Mouse (Mus musculus) gastrocnemius, adult 18-20 months (tissue): ENCODE data around the gene Glt8d2. TPM values are rescaled to one million over a fixed set of nuclear protein-coding genes. Genes with fewer than 3 reads are reported as not detected.
"Not testable (repeated sequence)": the region's sequence is repeated elsewhere in the genome, so short reads cannot be mapped to it uniquely, and the experiment has no call there.

Experiments used
- DNase-seq: peaks from one replicate; pipeline ENCODE4 v3.0.0; 2021; ENCODE audit warnings: low spot score
- total RNA-seq, 2 experiments: library from RNA; stranded (reverse); gene quantifications; 2 replicates each; pipeline ENCODE4 v1.2.3; 2021

Glt8d2 gene
- total RNA-seq, 2 experiments from 2014 or later: 1.1 to 2.1 TPM

DNA sequence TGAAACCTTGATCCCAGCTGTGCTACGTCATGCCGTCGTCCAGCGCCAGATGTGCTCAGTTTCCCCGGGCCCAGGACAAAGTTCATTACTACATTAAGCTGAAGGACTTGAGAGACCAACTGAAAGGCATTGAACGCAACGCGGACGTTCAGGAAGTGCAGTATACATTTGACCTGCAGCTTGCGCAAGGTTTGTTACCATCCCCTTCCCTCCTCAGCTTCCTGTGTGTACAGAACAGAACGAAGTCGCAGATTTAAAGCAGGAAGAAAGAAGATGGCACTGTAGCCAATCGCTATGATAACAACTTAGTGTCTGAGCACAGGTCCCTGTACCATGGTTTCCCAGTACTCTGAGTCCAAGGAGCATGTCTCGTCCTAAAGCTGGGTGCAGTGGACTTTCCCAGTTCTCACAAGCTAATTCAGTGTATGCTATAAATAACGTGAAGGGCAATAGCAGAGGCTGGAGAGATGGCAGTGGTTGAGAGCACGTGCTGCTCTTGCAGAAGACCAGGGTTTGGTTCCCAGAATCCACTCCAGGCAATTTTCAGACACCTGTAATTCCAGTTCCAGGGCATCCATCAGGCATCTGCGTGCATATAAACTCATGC, 43.1 kb downstream of the Glt8d2 start:
- no peak for DNase-seq

GRCm38 (mm10) chr10:82646083-82646482, 44.4 kb downstream of the Glt8d2 start:
- DNase-seq: no peak

DNA sequence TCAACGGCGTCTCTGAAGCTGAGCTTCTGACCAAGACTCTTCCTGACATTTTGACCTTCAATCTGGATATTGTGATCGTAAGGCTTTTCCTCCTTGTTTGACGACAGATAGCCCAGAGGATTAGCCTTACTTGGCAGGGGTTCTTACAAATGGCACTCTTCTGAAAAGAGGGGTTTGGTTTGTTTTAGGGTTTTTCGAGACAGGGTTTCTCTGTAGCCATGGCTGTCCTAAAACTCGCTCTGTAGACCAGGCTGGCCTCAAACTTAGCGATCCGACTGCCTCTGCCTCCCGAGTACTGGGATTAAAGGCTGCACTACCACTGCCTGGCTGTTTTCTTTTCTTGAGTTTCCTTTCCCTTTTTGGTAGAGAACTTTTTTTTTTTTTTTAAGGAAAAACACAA, 49.0 kb downstream of the Glt8d2 start:
- DNase-seq: no peak

DNA sequence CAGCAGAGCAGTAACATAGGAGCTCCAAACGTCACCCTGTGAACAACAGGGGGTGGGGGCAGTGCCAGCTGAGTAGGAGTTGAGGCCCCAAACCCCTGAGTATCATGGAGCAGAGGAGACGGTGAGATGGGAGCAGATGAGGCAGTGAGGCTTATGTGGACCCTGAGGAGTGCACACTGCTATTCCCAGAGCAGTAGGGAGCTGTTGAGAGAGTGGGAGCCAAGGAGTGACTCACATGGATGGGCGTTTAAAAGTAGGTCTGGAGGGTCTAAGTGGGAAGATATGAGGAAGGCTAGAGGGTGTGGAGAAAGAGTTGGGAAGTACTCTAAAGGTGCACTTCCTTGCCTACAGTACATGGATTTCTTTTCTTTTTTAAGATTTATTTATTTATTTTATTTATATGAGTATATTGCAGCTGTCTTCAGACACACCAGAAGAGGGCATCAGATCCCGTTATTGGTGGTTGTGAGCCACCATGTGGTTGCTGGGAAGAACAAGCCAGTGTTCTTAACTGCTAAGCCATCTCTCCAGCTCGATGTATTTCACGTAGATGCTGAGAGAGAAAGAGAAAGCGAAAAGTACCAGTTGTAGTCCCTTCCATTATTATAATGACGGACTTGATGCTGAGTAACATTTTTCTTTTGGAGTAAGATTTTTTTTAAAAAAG, 51.3 kb downstream of the Glt8d2 start:
- no peak for DNase-seq

- DNase-seq: no peak
Measured at GRCm38 (mm10) chr10:82636321-82636720, 54.1 kb downstream of the Glt8d2 start.

DNA sequence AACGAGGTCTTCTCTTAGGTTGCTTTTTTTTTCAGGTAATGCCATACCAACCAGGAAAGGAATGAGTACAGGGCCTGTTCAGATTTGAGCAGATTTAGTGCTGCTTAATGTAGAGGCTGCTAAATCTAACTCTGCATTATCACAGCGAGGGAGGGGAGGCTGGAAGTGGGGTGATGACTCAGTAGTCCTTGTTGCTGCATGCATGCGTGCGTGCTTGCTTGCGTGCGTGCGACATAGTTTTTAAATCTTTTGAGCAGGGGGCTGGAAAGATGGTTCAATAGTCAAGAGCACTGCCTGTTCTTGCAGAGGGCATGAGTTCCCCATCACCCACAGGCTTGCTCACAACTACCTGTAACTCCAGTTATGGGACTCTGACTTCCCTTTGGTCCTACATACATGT, 56.1 kb downstream of the Glt8d2 start:
- no peak for DNase-seq

DNA sequence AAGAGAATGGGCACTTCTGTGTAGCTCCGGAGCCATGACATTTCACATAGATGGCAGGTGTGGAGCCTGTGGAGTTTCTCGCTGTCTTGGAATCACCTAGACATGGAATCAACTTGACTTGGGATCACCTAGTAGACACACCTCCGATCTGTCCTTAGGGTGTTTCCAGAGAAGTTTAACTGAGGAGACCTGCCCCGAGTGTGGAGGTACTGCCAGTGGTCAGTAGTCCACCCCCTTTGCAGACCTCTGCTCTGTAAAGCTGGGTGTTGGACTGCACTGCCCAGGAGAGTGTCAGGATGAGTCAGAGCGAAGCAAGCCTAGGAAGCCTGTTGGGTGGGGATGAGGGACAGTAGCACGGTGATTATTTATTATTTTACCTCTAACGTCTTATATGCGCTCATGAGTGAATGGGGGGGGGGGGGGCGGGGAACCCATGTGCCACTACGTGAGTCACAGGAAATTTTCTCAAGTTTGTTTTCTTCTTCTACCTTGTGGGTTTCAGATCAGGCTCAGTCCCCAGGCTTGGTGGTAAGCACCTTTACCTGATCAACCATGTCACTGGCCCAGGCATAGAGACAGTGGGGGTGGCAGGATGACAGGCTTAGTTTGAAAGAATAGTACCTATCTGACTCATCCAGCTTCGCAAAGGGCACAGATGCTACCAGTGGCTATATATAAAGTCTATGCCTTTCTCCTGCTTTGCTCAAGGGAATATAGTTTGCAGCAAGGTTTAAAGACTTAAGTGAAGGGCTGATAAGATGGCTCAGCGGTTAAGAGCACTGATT, 57.8 kb downstream of the Glt8d2 start:
- DNase-seq: no peak

- no peak for DNase-seq
Measured at GRCm38 (mm10) chr10:82631133-82631532, 59.3 kb downstream of the Glt8d2 start.

DNA sequence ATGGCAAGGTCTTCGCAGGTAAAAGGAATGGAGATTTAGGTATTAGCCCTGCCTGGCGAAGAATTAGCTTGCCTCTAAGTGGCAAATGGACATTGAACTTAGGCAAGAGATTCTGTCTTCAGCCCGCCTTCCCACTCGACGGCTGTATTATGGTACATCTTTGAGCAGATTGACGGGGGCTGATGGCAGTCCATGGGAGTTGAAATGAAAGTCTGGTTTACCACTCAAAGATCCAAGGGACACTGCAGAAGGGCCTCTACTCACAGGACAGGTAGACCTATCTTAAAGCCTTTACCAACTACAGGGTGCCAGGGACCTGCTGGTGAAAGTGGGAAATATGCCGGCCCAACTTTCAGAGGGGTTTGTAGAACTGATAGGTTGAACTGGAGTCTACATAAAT, 60.0 kb downstream of the Glt8d2 start:
- DNase-seq: no peak

- peak; percentile 89 for DNase-seq
Measured at GRCm38 (mm10) chr10:82629586-82630255, 60.7 kb downstream of the Glt8d2 start, which contains the start of gene Tdg. Tdg (plus strand) TSS chr10:82629828.

- DNase-seq: peak; percentile 10
Measured at GRCm38 (mm10) chr10:82629111-82629585, 61.3 kb downstream of the Glt8d2 start.

DNA sequence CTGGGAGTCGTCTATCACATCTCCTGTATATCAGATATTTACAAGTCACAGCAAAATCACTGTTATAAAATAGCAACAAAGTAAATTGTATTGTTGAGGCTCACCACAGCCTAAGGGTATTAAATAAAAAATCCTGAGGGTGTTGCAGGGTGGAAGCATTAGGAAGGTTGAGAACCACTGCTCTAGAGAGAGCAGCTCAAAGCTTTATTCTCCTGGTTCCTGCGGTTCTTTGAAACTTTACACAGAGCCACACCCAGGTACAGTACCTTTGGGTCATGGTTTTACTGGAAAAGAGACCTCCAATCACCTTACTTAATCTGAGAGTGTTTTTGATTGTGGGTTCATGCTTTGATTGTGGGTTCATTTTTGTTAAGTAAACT, 66.9 kb downstream of the Glt8d2 start:
- not testable (repeated sequence) for DNase-seq

GRCm38 (mm10) chr10:82622671-82623552, 67.5 kb downstream of the Glt8d2 start, which contains the start of gene 1190007I07Rik:
1190007I07Rik (minus strand) TSS chr10:82623228.
- peak; percentile 87 for DNase-seq

GRCm38 (mm10) chr10:82622235-82622634, 68.2 kb downstream of the Glt8d2 start:
- no peak for DNase-seq

Other genes with a start within 250 kb of the Glt8d2 start
- not detected for gene Gm1553, start 198.0 kb downstream of the Glt8d2 start, total RNA-seq
- gene 1190007I07Rik, start 67.4 kb downstream of the Glt8d2 start, total RNA-seq: 10 to 100 TPM; 31.9 to 32.8 TPM
- gene Tdg, start 60.8 kb downstream of the Glt8d2 start, total RNA-seq: 10 to 100 TPM; 10.5 to 12.0 TPM
- 10 to 100 TPM; 20.8 to 29.3 TPM for gene Hcfc2, start 5.5 kb upstream of the Glt8d2 start, total RNA-seq
- 10 to 100 TPM; 34.2 to 37.9 TPM for gene Nfyb, start 73.5 kb upstream of the Glt8d2 start, total RNA-seq
- 10 to 100 TPM; 52.6 to 65.1 TPM for gene Txnrd1, start 143.3 kb upstream of the Glt8d2 start, total RNA-seq
- gene Eid3, start 176.0 kb upstream of the Glt8d2 start, total RNA-seq: 1 to 10 TPM in 1 of 2 experiments, under 1 TPM in 1; 0.90 to 1.1 TPM